Mouse (Mus musculus) monocyte, adult 5-6 weeks (primary cell): ENCODE data around the gene Kcnk2. TPM values are rescaled to one million over a fixed set of nuclear protein-coding genes. Genes with fewer than 3 reads are reported as not detected.

ENCODE experiments used
- ATAC-seq: fragments of 153-309, 156-312 bp; replicated peaks from 2 replicates; pipeline ENCODE4 v1.8.0; 2017; ENCODE audit warnings: mild to moderate bottlenecking; ENCODE audit not compliant: low TSS enrichment, insufficient number of reproducible peaks, severe bottlenecking, poor library complexity, low FRiP score
- total RNA-seq: library from RNA; stranded (forward); fragments of 200-1000, 200-491, 200-594 nt; gene quantifications from 3 replicates; pipeline ENCODE4 v1.2.3, GENCODE M21; 2017

Kcnk2 gene
- total RNA-seq, 1 experiment from 2014 or later, result not detected

DNA sequence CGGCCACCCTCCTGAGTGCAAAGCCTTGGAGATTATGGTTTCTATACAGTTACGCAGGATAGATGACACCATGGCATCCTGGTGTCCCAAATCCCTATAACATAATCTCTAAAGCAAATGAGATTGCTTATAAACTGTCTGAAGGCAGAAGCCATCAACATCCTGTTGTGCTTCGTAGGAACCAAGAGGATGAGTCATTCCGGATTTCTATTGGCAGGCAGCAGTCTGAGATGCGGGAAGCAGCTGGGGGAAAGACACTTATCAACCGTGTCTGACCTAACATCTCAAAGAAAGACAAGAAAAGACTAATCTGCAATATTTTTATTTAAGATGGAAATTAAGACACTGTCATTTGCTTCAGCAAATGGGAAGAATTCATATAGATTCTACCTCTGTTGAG, 169.2 kb downstream of the Kcnk2 start:
- no peak for ATAC-seq

DNA sequence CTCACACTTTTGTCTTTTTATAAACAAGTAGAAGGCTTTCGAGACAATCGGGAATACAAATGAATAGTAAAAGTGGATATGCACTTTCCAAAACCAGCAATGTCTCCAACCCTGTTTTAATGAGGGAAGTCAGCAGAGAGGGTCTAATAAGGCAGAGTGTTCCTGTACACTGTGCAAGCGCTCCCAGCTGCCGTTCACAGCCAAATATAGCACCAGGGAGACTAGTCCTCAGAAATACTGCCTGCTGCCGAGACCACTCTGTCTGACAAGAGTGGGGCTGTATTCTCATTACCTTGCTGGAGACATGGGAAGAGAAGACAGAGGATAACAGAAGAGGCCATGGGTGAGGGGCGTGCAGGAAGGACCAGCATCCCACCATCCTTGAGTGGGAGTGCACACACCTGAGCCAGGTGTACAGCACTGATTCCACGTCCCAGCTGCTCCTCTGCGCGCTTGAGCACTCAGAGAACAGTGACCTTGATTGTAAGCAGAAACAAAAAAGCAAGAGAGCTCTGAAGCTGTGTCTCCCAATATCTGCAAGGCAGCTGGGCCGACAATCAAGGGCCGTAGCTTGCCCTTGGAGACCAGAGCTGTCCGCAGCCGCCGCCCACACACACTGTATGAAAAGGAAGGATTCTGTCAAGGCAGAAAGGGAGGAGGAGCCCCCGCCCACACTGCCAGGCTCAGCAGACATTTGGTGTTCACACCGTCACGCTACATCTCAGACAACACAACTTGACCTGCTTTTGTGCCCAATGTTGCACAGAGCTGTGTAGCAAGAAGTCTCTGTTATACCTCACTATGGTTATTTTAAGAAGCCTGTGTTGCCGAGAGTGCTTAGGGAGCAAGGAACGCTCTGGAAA, 173.6 kb downstream of the Kcnk2 start:
- no peak for ATAC-seq

DNA sequence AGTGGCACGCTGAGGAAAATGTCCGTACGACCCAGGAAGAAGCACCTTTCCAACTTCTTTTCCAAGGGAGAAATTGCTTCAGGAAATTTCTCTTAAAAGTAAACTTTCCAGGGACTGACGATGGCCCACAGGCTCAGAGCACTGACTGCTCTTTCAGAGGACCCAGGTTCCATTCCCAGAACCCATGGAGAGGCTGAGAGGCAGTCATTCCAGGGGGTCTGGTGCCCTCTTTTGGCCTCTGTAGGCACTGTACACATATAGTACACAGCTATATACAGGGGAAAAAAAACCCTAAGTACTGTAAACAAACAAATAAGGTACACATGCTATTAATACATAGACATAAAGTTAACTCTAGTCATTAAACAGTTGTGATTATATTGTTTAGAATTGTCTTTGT, 174.6 kb downstream of the Kcnk2 start:
- ATAC-seq, result no peak

DNA sequence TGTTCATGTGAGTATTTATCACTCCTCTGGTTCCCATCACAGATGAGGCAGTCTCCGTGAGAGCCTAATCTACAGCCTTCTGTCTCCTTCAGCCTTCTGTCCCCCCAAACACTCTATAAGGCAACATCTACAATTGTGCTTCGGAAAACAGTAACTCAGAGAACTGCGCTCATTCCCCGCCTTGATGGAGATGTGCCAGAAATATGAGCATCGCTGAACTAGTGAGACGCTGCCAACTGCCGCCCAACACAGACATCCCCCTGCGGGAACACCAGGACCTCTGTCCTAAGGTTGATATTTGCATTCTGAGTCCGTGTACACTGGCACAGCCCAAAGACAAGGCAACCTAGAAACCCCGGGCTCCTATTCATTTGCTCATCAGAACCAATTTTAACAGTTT, 183.0 kb downstream of the Kcnk2 start:
- no peak for ATAC-seq

DNA sequence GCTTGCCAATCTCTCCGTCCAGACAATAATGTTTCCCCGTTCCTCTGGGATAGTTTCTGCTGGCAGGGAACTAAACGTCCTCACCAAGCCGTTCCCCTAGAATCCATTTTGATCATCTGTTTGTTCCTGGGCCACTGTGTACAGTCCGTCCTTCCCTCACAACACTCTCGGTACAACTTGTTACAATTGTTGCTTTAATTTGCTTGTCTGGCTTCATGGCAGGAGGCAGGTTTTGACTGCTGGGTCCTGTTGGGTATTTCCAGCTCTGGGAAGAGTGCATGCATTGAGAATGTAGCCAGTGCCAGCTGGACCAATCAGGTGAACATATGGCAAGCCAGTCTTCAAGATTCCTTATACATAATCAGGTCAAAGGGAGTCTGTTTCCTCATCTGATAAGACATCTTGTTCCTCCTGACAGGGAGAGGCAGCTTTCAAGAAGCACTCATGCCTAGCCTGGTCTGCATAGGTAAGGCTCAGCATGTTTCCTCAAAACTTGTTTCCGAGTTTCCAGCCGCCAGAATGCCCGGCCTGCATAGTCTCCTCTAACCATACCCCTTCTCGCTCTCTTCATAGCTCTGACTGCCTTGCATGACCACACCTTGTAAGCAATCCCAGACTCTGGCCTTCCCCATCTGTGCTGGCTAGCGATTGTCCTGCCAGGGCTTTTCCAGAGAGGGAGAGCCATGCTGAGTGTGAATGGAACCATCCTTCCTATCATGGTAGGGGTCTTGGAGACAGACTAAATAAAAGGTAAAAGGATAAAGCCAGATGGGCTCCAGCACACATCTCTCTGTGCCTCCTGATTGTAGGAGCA, 184.1 kb downstream of the Kcnk2 start:
- ATAC-seq, result no peak

DNA sequence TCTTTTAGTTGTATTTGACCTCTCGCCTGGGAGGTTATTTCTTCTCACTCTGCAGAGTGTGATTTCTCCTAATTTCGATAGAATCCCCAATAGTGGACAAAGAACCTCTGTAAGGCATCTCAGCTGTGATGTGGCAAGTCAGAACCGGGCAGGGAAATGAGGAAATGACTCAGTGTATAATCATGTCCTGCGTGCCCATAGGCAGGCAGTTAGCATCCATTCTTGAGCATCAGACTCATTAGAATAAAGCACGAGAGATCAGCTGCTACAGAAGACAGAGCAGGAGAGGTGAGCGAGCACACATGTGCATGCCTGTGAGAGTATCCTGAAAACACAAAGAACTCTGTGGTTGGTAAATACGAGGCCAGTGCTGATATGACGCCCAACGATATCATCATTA, 186.9 kb downstream of the Kcnk2 start:
- ATAC-seq, result no peak

DNA sequence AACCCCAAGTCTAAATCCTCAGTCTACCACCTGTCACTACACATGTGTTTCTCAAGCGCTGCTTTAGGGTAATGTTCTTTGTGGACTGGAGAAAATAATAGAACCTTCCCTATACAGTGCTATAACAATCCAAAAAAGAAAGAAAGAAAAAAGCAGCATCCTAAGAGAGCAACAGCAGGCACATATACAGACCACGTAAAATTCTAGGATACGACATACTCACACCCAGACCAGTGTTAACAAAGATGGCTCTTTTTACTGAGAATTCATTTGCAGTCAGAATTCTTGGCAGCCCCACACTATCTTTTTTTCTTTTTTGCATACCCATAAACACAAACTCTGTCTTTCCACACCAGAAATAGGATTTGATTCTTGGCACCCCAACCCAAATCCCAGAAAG, 187.6 kb downstream of the Kcnk2 start:
- ATAC-seq, result no peak

DNA sequence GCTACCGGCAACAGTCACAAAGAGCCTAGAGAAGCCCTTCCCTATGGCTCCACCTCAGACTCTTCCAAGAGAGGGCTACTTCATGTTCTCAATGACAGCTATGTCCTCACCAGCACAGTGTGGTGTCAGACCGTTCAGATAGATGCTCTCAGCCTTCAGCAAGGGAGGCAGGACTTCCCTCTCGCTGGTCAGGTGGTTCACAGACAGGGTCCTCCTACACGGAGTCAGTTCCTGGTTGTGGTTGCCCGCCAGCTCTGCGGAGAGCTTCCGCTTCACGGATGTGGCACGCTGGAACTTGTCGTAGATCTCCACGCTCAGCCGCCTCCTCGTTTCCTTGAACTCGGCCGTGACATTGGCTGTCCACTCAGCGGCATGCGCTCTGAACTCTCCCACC, 192.4 kb downstream of the Kcnk2 start:
- no peak for ATAC-seq

DNA sequence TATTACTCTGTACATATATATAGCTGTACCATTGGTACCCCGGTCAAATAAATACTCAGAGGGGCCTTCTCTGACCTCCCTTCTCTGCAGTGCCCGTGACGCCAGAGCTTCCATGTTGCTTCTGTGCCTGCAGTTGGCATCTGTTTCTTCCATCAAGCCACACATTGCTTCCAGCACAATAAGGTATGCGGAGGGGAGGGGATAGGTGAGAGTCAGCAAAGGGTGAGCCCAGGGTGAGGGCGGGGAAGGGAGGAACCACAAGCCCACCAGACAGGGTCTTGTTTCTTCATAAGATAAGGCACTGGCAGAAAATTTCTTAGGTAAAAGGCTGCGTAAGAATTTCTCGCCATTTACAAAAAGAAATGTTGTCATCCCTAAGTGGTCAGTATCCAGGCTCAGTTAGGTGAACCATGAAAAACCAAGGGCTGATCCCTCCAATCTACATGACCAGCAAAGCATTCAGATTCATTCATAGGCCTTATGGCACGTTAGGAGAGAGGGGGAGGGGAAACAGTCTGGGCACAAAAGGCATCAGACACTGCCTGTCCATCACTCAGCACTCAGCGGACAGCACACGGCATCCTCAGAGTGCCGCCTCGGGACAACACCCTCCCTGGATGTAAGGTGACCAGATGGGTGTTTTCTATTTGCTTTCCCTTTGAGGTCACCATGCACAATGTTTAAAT, 192.9 kb downstream of the Kcnk2 start:
- ATAC-seq, result no peak

DNA sequence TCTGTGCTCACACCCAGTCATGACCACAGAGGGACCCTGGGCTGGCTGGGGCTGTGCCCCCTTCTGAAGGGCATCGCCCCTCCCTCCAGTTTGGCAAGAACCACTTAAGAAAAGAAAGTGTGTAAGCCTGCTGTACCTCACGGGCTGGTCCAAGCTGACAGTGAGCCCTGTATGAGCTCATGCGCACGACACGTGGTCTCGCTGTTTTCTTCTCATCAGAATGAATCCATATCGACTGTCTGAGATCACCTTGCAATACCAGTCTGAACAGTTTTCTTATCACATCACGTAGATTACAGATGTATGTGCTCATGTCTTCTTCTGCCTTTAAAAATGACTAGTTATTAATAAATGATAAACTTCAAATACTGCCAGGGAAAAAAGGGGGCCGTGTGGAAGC, 193.5 kb downstream of the Kcnk2 start:
- ATAC-seq, result no peak

DNA sequence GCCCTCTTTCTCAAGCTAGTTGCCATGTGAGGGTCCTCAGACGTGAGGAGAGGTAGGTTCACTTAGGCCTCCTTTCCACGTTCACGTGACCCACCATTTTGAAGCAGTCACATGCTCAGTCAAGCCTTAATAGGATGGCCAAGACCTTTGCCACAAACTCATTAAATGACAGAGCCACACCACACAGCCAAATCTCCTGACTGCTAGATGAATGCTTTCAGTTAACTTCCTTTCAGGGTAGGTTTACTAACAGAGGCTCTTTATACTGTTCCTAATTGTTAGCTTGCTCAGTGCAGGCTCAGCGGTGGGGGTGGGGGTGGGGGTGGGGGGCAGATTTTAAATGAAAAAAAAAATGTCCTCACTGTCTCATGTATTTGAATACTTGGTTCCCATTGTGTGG, 206.3 kb downstream of the Kcnk2 start:
- ATAC-seq, result no peak

DNA sequence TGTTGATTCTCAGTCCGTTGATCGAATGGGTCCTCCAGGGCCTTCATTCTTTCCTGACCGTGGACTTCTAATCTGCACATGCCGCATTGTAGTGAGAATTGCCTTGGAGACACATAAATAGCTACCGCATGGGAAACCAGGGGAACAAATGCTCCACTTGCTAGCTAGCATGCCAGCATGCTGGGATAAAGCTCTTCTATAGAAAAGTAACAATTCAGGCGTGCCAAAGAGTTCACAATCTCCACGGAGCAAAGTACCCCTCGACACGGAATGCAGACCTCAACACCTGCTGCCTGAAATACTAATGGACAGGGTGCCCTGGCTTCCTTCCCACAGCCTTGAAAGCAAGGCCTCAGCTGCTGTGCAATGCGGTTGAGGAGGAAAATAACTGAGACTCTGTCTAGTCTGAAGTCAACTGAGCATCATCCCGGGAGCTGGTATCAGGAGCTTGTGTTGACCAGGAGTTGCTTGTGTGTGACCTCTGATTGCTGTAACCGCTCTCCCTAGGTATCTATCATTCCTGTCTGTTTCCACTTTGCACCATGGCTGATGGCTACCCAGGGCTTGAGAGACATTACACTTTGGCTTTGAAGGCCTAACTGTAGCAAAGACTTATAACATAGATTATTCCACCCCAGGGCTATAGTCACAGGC, 214.2 kb downstream of the Kcnk2 start:
- ATAC-seq, result no peak

DNA sequence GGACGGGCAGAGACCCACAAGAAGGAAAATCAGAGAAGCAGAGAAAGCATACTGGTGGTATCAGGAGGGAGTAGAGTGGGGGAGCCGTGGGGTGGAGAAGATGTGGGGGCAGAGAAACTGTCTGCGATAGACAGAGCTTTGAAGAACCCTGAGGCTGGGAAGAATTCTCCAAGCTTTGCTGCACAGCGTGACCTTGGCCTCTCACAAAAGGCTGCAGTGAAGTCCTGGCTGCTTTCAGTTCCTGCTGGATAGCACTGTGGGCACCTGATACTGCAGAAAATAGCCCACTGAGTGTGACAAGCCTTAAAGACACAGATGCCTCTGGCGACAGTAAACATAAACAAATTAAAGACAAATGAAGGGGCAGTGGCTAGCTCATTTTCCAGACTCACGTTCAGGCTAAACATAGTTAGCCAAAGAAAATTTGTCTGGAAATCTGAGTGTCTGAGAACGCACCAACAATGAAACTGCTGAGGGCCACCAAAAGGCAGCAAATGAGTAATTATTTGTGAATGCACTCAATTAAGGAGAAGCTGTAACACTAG, 216.8 kb downstream of the Kcnk2 start:
- ATAC-seq, result no peak

DNA sequence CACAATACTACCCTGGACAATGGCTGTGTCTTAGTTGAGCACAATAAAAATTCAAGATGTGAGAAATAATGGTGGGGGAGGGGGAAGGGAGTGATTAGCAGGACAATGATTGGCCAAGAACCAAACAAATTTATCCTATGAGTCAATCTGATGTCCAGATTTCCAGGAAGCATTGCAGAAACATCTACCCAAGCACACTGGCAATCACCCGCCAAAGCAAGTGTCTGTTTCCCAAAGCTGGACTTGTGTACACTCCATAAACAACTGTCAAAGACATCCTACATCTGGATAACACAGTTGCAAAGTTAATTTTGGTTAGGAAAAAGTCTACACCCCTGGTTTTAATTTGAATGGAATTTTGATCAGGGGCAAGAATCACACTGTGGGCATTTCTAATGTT, 224.3 kb downstream of the Kcnk2 start:
- ATAC-seq, result no peak

DNA sequence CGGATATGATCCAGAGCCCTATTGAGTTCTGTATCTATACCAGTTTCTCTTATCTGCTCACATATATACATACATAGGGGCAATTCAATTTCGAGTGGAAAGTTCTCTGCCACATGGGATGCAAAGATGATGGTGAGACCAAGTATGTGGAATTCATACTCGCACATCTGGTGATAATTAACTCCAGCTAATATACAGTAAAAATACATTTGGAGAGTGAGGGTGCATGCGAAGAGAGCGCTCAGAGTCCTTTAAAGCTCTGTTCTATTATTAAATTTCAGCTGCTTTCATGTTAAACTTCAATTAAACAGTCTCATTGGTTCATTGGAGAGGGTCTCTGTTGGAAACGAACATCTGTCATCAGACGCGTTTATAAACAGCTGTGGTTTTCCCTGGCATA, 228.6 kb downstream of the Kcnk2 start:
- no peak for ATAC-seq

DNA sequence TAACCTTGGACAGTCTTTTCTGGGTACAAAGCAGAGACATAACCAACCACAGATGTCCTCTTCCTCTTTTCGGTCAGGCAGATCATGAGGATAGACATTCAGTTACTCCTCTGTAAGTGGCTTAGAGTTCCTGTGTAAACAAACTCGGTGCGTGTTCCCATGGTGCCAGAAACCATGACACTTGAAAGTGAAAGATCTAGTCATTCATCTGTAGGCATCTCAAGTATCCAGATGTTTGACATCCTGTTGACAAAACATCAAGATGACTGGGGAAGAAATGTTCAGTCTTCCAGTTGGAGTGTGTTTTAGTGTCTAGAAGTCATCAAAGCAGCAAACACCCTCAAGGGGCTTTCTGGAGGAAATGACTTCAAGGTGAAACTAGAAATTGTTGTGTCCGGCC, 230.9 kb downstream of the Kcnk2 start:
- no peak for ATAC-seq

DNA sequence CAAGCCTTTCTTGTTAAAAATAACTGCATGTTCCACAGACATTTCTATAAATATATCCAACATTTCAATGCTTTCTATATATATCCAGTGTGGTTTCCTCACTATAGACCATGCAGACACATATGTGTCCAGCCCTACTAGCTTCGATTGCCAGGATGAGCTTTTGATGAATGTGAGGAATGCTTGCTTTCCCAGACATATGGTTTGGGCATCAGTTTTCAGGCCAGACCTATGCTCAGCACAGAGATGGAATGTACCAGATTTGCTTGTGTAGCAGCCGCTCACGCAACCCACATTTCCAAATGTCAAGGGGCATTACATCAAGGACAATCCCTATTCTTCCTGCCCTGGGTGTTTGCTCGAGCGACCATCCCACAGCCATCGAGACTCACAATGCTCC, 236.3 kb downstream of the Kcnk2 start:
- ATAC-seq, result no peak

DNA sequence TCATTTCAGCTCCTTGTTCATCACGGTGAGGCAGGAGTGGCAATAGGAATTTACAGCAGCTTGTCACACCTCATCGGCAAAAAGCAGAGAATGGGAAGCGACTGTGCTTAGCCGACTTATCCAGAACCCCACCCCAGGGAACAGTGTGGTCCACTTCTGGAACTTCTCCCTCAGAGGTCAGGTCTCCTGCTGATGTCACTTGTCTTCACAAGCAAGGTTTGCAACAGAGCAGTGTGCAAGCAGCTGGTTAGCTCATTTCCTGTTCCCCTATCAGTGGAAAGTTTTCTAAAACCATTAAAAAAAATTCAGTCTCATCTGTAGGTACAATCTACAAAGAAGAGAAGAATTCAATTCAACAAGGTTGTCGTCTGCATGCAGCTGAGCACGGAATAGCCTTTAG, 236.9 kb downstream of the Kcnk2 start:
- no peak for ATAC-seq

DNA sequence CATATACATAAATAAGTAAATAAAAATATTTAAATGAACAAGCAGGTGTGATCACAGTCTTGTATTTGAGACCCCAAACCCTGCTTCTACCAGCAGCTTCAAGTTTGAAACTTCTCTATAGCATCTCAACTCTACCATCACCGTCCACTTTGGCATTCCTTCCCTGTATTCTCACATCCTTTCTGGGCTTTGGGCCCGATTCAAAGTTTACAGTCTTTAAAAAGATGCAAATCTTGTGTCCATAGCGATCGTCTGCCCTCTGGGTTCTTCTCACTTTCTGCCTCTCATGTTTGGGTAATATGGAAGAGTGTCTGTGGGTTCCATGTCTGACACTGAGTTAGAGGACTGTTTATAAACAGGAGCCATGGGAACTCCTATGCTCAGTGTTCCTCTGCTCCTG, 237.4 kb downstream of the Kcnk2 start:
- ATAC-seq, result no peak
